In genomic region chr10:61281115-61281514, GRCm38 (mm10) we compare ENCODE assay signal across 34 mouse cellular contexts. TPM values are rescaled to one million over a fixed set of nuclear protein-coding genes. Genes with fewer than 3 reads are reported as not detected.
"Had no signal": no experiment of that assay in that cellular context is flagged by ENCODE, and none has a peak within 500 bp of the region (broad histone marks: within the 10 kb centered on the region; RNA-seq: fewer than 3 reads in every experiment).

No protein-coding gene starts in this region.

- H3K9me3 ChIP-seq: heart, embryonic 13.5 days; heart, embryonic 15.5 days; hindbrain, embryonic 13.5 days; hindbrain, embryonic 15.5 days; intestine, embryonic 15.5 days; kidney, embryonic 15.5 days; limb, embryonic 13.5 days; limb, embryonic 15.5 days; liver, embryonic 12.5 days had no signal

- H3K27ac ChIP-seq: heart, adult 2 months; heart, embryonic 13.5 days; heart, embryonic 15.5 days; hindbrain, embryonic 13.5 days; hindbrain, embryonic 15.5 days; hindbrain, postnatal 0 days; intestine, embryonic 15.5 days; kidney, embryonic 15.5 days; layer of hippocampus, adult 2 months; limb, embryonic 13.5 days; limb, embryonic 15.5 days; liver, embryonic 12.5 days; liver, embryonic 14.5 days had no signal

- H3K4me1 ChIP-seq: liver, embryonic 12.5 days had no signal

- H3K36me3 ChIP-seq: heart, embryonic 13.5 days; heart, embryonic 15.5 days; hindbrain, embryonic 13.5 days; hindbrain, embryonic 15.5 days; intestine, embryonic 15.5 days; kidney, embryonic 15.5 days; limb, embryonic 13.5 days; limb, embryonic 15.5 days; liver, embryonic 12.5 days had no signal

- H3K4me2 ChIP-seq: heart, embryonic 11.5 days; heart, embryonic 13.5 days; heart, embryonic 15.5 days; hindbrain, embryonic 13.5 days; hindbrain, embryonic 15.5 days; intestine, embryonic 15.5 days; kidney, embryonic 15.5 days; limb, embryonic 13.5 days; limb, embryonic 15.5 days; liver, embryonic 12.5 days had no signal

- H3K27me3 ChIP-seq: heart, embryonic 13.5 days; heart, embryonic 15.5 days; hindbrain, embryonic 15.5 days; intestine, embryonic 15.5 days; kidney, embryonic 15.5 days; limb, embryonic 13.5 days; limb, embryonic 15.5 days had no signal

- H3K4me3 ChIP-seq: heart, adult 2 months; heart, embryonic 13.5 days; heart, embryonic 15.5 days; hindbrain, embryonic 13.5 days; hindbrain, embryonic 15.5 days; intestine, embryonic 15.5 days; kidney, embryonic 15.5 days; layer of hippocampus, adult 2 months; limb, embryonic 13.5 days; limb, embryonic 15.5 days; liver, embryonic 12.5 days had no signal

- ATAC-seq: hindbrain, postnatal 0 days; intestine, embryonic 15.5 days; intestine, postnatal 0 days; liver, embryonic 12.5 days had no signal

- DNase-seq: gastrocnemius, postnatal 14 days; gastrocnemius, postnatal 36 days; heart, adult 11 months; heart, adult 2 months; heart, postnatal 14 days; heart, postnatal 36 days; kidney, adult 8-10 months; kidney, postnatal 10 days; kidney, postnatal 25 days; kidney, postnatal 4 days; left cerebral cortex, postnatal 4 days had no signal

- H3K9ac ChIP-seq: heart, embryonic 13.5 days; heart, embryonic 15.5 days; hindbrain, embryonic 13.5 days; hindbrain, embryonic 15.5 days; intestine, embryonic 15.5 days; kidney, embryonic 15.5 days; limb, embryonic 13.5 days; limb, embryonic 15.5 days; liver, embryonic 12.5 days; liver, embryonic 14.5 days had no signal

RNA-seq across cellular contexts. Expression of gene Prf1, which starts 16.5 kb away (rescaled TPM):
- total RNA-seq: gastrocnemius, adult 18-20 months; gastrocnemius, adult 8-10 months; gastrocnemius, postnatal 14 days; gastrocnemius, postnatal 36 days; heart, postnatal 14 days; hindbrain, postnatal 0 days; layer of hippocampus, adult 2 months; layer of hippocampus, postnatal 10 days; layer of hippocampus, postnatal 25 days; left cerebral cortex, adult 18-20 months; left cerebral cortex, adult 8-10 months; left cerebral cortex, postnatal 10 days; left cerebral cortex, postnatal 25 days; left cerebral cortex, postnatal 4 days had no signal
- polyA plus RNA-seq: heart, embryonic 13.5 days; hindbrain, embryonic 15.5 days; hindbrain, postnatal 0 days; intestine, embryonic 15.5 days; intestine, postnatal 0 days; kidney, embryonic 15.5 days; limb, embryonic 11.5 days; liver, embryonic 12.5 days had no signal
